Mouse (Mus musculus): ENCODE results near the gene AC141477.1. TPM values are rescaled to one million over a fixed set of nuclear protein-coding genes. Genes with fewer than 3 reads are reported as not detected.

Gene AC141477.1
- polyA plus RNA-seq, 1 experiment from 2014 or later: 2.6 TPM

- Histone ChIP-seq H3K4me3 (no peak overlapping the region), H3K36me3 (replicated peaks) (no peaks in the 10 kb centered on the region), H3K27me3 (replicated peaks; ENCODE audit: low read depth, poor library complexity, severe bottlenecking) (no peaks in the 10 kb centered on the region), H3K27ac (replicated peaks) (no peak overlapping the region), H3K4me1 (peaks cover 8% of the 10 kb centered on the region), H3K9me3 (no peaks in the 10 kb centered on the region)
- WGBS: 83% methylated on average over 15 of the region's 15 CpGs
- no peak for DNase-seq (ENCODE audit: low spot score)
These were observed 7.4 kb upstream of the AC141477.1 start for GRCm38 (mm10) chr10:76447406-76448229.

- Histone ChIP-seq H3K4me3 (no peak overlapping the region), H3K27me3 (replicated peaks; ENCODE audit: low read depth, poor library complexity, severe bottlenecking) (no peaks in the 10 kb centered on the region), H3K4me1 (peaks cover 16% of the 10 kb centered on the region), H3K27ac (replicated peaks) (no peak overlapping the region; the same call in 1 of the 2 replicates), H3K36me3 (replicated peaks) (no peaks in the 10 kb centered on the region), H3K9me3 (no peaks in the 10 kb centered on the region)
- DNase-seq (ENCODE audit: low spot score): no peak
- WGBS: 88% methylated on average over 4 of the region's 4 CpGs
These were observed 5.9 kb upstream of the AC141477.1 start for GRCm38 (mm10) chr10:76445996-76446681.

GRCm38 (mm10) chr10:76442178-76443088 lies 2.2 kb upstream of the AC141477.1 start, which contains the start of gene Pcnt:
Pcnt (minus strand) TSS chr10:76442786.
- peak within 1 kb of the TSS; percentile 95 for H3K27ac ChIP-seq (replicated peaks)
- DNase-seq (ENCODE audit: low spot score): peak; percentile 98
- WGBS: under 1% methylated on average over 78 of the region's 78 CpGs
- H3K9me3 ChIP-seq: no peaks in the 10 kb centered on the region
- H3K4me1 ChIP-seq: peaks cover 20% of the 10 kb centered on the region
- H3K27me3 ChIP-seq (replicated peaks; ENCODE audit: low read depth, poor library complexity, severe bottlenecking): no peaks in the 10 kb centered on the region
- peak within 1 kb of the TSS; percentile 94 for H3K4me3 ChIP-seq
- peaks cover 37% of the 10 kb centered on the region for H3K36me3 ChIP-seq (replicated peaks)

- WGBS: 93% methylated on average over 9 of the region's 9 CpGs
- DNase-seq (ENCODE audit: low spot score): no peak
- peaks cover 20% of the 10 kb centered on the region for H3K4me1 ChIP-seq
- no peak overlapping the region for H3K4me3 ChIP-seq
- H3K9me3 ChIP-seq: no peaks in the 10 kb centered on the region
- no peaks in the 10 kb centered on the region for H3K27me3 ChIP-seq (replicated peaks; ENCODE audit: low read depth, poor library complexity, severe bottlenecking)
- no peak overlapping the region for H3K27ac ChIP-seq (replicated peaks)
- H3K36me3 ChIP-seq (replicated peaks): peaks cover 68% of the 10 kb centered on the region
These were observed 945 bp downstream of the AC141477.1 start for GRCm38 (mm10) chr10:76439107-76439890.

GRCm38 (mm10) chr10:76433925-76434324 lies 6.3 kb downstream of the AC141477.1 start:
- H3K27me3 ChIP-seq (replicated peaks; ENCODE audit: low read depth, poor library complexity, severe bottlenecking): no peaks in the 10 kb centered on the region

GRCm38 (mm10) chr10:76425674-76426073 lies 14.6 kb downstream of the AC141477.1 start:
- Histone ChIP-seq H3K4me3 (no peak overlapping the region), H3K36me3 (replicated peaks) (peaks cover 100% of the 10 kb centered on the region), H3K9me3 (no peaks in the 10 kb centered on the region), H3K27me3 (replicated peaks; ENCODE audit: low read depth, poor library complexity, severe bottlenecking) (no peaks in the 10 kb centered on the region), H3K4me1 (no peaks in the 10 kb centered on the region), H3K27ac (replicated peaks) (no peak overlapping the region)
- DNase-seq (ENCODE audit: low spot score): no peak
- WGBS: 96% methylated on average over 7 of the region's 7 CpGs

More at GRCm38 (mm10) chr10:76433925-76434324, 6.3 kb downstream of the AC141477.1 start:
- no peaks in the 10 kb centered on the region for H3K9me3 ChIP-seq
- H3K36me3 ChIP-seq (replicated peaks): peaks cover 100% of the 10 kb centered on the region
- DNase-seq (ENCODE audit: low spot score): no peak
- no peak overlapping the region for H3K27ac ChIP-seq (replicated peaks)
- WGBS: 94% methylated on average over 11 of the region's 11 CpGs
- no peaks in the 10 kb centered on the region for H3K4me1 ChIP-seq
- no peak overlapping the region for H3K4me3 ChIP-seq

GRCm38 (mm10) chr10:76416811-76417210 lies 23.4 kb downstream of the AC141477.1 start:
- 89% methylated on average over 12 of the region's 12 CpGs for WGBS
- Histone ChIP-seq H3K27me3 (replicated peaks; ENCODE audit: low read depth, poor library complexity, severe bottlenecking) (no peaks in the 10 kb centered on the region), H3K27ac (replicated peaks) (no peak overlapping the region), H3K4me1 (no peaks in the 10 kb centered on the region), H3K9me3 (no peaks in the 10 kb centered on the region), H3K4me3 (no peak overlapping the region), H3K36me3 (replicated peaks) (peaks cover 100% of the 10 kb centered on the region)
- DNase-seq (ENCODE audit: low spot score): no peak

- no peak overlapping the region for H3K4me3 ChIP-seq
- WGBS: 95% methylated on average over 10 of the region's 10 CpGs
These were observed 31.7 kb downstream of the AC141477.1 start for GRCm38 (mm10) chr10:76408520-76408919.

GRCm38 (mm10) chr10:76392596-76392995 lies 47.6 kb downstream of the AC141477.1 start:
- Histone ChIP-seq H3K27me3 (replicated peaks; ENCODE audit: low read depth, poor library complexity, severe bottlenecking) (no peaks in the 10 kb centered on the region), H3K36me3 (replicated peaks) (peaks cover 91% of the 10 kb centered on the region), H3K4me3 (no peak overlapping the region), H3K4me1 (no peaks in the 10 kb centered on the region), H3K9me3 (no peaks in the 10 kb centered on the region), H3K27ac (replicated peaks) (no peak overlapping the region)
- DNase-seq (ENCODE audit: low spot score): no peak
- WGBS: 92% methylated on average over 12 of the region's 12 CpGs

More at GRCm38 (mm10) chr10:76408520-76408919, 31.7 kb downstream of the AC141477.1 start:
- H3K36me3 ChIP-seq (replicated peaks): peaks cover 99% of the 10 kb centered on the region
- no peak for DNase-seq (ENCODE audit: low spot score)
- no peaks in the 10 kb centered on the region for H3K9me3 ChIP-seq
- no peaks in the 10 kb centered on the region for H3K27me3 ChIP-seq (replicated peaks; ENCODE audit: low read depth, poor library complexity, severe bottlenecking)
- H3K27ac ChIP-seq (replicated peaks): no peak overlapping the region
- H3K4me1 ChIP-seq: no peaks in the 10 kb centered on the region

- WGBS: 86% methylated on average over 9 of the region's 9 CpGs
- Histone ChIP-seq H3K4me1 (no peaks in the 10 kb centered on the region), H3K27me3 (replicated peaks; ENCODE audit: low read depth, poor library complexity, severe bottlenecking) (no peaks in the 10 kb centered on the region), H3K9me3 (no peaks in the 10 kb centered on the region), H3K4me3 (no peak overlapping the region), H3K36me3 (replicated peaks) (peaks cover 89% of the 10 kb centered on the region), H3K27ac (replicated peaks) (no peak overlapping the region)
- peak; percentile 44 for DNase-seq (ENCODE audit: low spot score)
These were observed 48.5 kb downstream of the AC141477.1 start for GRCm38 (mm10) chr10:76391786-76392185.

- Histone ChIP-seq H3K27ac (replicated peaks) (no peak overlapping the region), H3K27me3 (replicated peaks; ENCODE audit: low read depth, poor library complexity, severe bottlenecking) (no peaks in the 10 kb centered on the region), H3K36me3 (replicated peaks) (peaks cover 89% of the 10 kb centered on the region), H3K4me1 (no peaks in the 10 kb centered on the region), H3K9me3 (no peaks in the 10 kb centered on the region), H3K4me3 (no peak overlapping the region)
- WGBS: 97% methylated on average over 9 of the region's 9 CpGs
- no peak for DNase-seq (ENCODE audit: low spot score)
These were observed 49.1 kb downstream of the AC141477.1 start for GRCm38 (mm10) chr10:76391166-76391565.
